Mouse (Mus musculus) ES-Bruce4 (cell line): ENCODE data around the gene Kcnk7.

Experiments
- CTCF ChIP-seq: IDR thresholded peaks from one replicate; pipeline ENCODE4 v1.8.1; 2011; ENCODE audit warnings: low read depth, low read length
- POLR2A ChIP-seq: IDR thresholded peaks from one replicate; pipeline ENCODE4 v1.8.1; 2011; ENCODE audit warnings: low read length; ENCODE audit not compliant: insufficient read depth

DNA sequence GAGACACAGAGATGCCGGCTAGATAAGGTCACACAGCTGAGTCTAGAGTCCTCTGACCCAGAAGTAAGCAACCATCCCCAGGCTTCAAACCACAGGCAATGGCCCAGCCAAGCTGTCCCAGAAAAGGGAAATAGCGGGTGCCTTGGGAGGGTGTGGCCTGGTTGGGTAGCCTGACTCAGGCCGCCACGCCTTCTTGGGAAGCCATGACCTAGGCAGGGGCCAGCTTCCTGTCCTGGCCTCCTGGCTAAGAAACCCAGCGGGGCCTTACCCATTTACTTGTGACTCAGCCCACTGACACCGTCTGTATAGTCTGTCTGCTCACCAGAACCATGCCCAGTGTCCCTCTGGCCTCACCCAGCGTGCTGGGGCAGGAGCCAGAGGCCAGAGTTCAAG lies 20.4 kb downstream of the Kcnk7 start:
- TF ChIP-seq CTCF (no peak), POLR2A (no peak)
